Mouse (Mus musculus) forebrain, embryonic 10.5 days (tissue): Measurements from ENCODE around the gene Mettl26. TPM values are rescaled to one million over a fixed set of nuclear protein-coding genes. Genes with fewer than 3 reads are reported as not detected.

Source experiments
- DNase-seq: peaks from one replicate; pipeline ENCODE4 v3.0.0-alpha.2; 2017; ENCODE audit warnings: low spot score; ENCODE audit errors: extremely low spot score
- H3K27ac ChIP-seq: fragments of 300-500 bp; sonication (generic); 2 replicates; pipeline ENCODE4 v1.5.1; 2016; ENCODE audit warnings: mild to moderate bottlenecking
- H3K27me3 ChIP-seq: fragments of 300-500 bp; sonication (generic); 2 replicates; pipeline ENCODE4 v1.6.1; 2016; ENCODE audit warnings: mild to moderate bottlenecking; ENCODE audit not compliant: poor library complexity, severe bottlenecking
- H3K36me3 ChIP-seq: fragments of 300-500 bp; sonication (generic); replicated peaks from 2 replicates; pipeline ENCODE4 v1.6.1; 2016; ENCODE audit warnings: mild to moderate bottlenecking, moderate library complexity
- H3K4me1 ChIP-seq: fragments of 300-500 bp; sonication (generic); 2 replicates; pipeline ENCODE4 v1.6.1; 2016
- H3K4me3 ChIP-seq: fragments of 300-500 bp; sonication (generic); 2 replicates; pipeline ENCODE4 v1.5.1; 2016; ENCODE audit warnings: mild to moderate bottlenecking, moderate library complexity
- H3K9me3 ChIP-seq: fragments of 300-500 bp; sonication (generic); 2 replicates; pipeline ENCODE4 v1.6.1; 2016; ENCODE audit warnings: mild to moderate bottlenecking, moderate library complexity
- WGBS: fragments of 180-500 bp; shearing (Covaris S2); methylation state at CpG from one replicate; pipeline ENCODE4 v1.1.7; 2016; 5-methylcytosine and 5-hydroxymethylcytosine counted together
- polyA plus RNA-seq: library from polyadenylated mRNA; unstranded; fragments of >200 nt; fragmentation: Nextera tagmentation; extraction: Ambion mirVana; gene quantifications from 2 replicates; pipeline ENCODE4 v1.2.1, GENCODE M21; 2016

The Mettl26 gene
- polyA plus RNA-seq, 1 experiment from 2014 or later = 79.1 TPM

DNA sequence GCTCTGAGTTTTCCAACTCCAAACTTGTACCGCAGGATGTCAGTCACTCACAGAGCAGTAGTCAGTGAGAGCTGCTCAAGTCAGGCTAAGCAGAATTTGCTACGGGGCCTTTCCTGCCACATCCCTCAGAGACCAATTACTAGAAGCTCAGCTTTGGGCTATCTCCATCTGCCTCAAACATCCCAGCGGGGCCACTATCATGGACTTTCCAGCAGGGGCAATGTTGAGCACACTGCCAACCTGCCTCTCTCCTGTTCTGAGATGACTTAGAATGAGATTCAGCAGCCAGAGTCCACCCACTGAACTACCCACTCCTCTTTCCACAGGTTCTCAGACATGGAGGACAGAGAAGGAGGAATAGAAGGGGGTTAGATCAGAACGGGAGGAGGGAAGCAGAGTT is 10.8 kb downstream of the Mettl26 start:
- Histone ChIP-seq H3K27ac (no peak overlapping the region), H3K36me3 (peaks cover 66% of the 10 kb centered on the region), H3K4me1 (peaks cover 45% of the 10 kb centered on the region), H3K9me3 (no peaks in the 10 kb centered on the region), H3K4me3 (no peak overlapping the region), H3K27me3 (no peaks in the 10 kb centered on the region)
- WGBS = 60% methylated on average over 4 of the region's 4 CpGs
- DNase-seq = no peak

DNA sequence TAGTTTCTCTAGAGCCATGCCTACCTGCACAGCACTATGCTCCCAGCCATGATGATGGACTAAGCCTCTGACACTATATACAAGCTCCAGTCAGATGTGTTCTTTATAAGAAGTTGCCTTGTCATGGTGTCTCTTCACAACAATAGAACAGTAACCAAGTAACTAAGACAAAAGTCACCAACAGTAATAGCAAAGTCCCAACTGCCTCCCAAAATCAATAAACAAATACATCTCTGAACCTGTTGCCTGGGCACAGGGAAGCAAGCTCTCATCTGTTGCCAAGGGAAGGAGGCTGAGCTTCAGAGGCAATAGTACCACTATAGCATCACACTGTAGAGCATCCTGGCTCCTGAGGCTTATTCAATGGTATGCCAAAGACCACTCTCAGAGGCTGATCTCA is 11.9 kb downstream of the Mettl26 start:
- peaks cover 66% of the 10 kb centered on the region for H3K36me3 ChIP-seq
- no peaks in the 10 kb centered on the region for H3K27me3 ChIP-seq
- DNase-seq = no peak
- peaks cover 33% of the 10 kb centered on the region for H3K4me1 ChIP-seq
- H3K9me3 ChIP-seq = no peaks in the 10 kb centered on the region
- H3K4me3 ChIP-seq = no peak overlapping the region
- no peak overlapping the region for H3K27ac ChIP-seq

DNA sequence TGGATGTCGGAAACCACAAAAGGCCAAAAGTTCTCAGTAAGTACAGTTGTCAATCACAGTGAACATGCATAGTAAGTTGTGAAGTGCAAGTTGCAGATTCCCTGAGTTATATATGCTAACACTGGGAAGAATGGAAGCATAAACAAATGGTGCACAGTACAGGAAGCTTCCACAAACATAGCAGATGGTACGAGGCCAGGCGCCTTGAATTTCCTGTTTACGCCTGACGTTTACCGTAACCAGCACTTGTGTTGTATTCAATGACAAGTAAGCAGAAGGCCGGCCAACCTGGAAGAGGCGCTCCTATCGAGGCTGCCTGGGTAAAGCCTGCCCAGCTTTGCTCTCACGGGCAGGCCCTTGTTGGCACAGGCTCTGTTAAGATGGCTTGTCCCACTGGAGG is 12.6 kb downstream of the Mettl26 start:
- no peaks in the 10 kb centered on the region for H3K27me3 ChIP-seq
- H3K4me1 ChIP-seq = peaks cover 27% of the 10 kb centered on the region
- no peak overlapping the region for H3K27ac ChIP-seq
- H3K4me3 ChIP-seq = no peak overlapping the region
- 92% methylated on average over 10 of the region's 10 CpGs for WGBS
- H3K9me3 ChIP-seq = no peaks in the 10 kb centered on the region
- H3K36me3 ChIP-seq = peaks cover 60% of the 10 kb centered on the region
- DNase-seq = no peak

DNA sequence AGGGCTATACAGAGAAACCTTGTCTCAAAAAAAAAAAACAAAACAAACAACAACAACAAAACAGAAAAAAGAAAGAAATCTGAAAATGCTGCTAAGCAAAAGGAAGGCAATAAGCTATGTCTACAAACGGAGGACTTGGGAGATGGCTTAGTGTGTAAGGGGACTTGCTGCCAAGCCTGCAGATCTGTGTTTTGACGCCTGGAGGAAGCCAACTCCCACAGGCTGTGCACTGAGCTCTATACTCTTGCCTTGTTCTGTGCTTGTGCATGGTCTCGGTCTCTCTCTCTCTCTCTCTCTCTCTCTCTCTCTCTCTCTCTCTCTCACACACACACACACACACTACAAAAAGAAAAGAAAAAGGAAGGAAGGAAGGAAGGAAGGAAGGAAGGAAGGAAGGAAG is 14.0 kb downstream of the Mettl26 start:
- WGBS = 85% methylated on average over 3 of the region's 3 CpGs
- H3K4me3 ChIP-seq = no peak overlapping the region
- no peaks in the 10 kb centered on the region for H3K9me3 ChIP-seq
- H3K4me1 ChIP-seq = peaks cover 13% of the 10 kb centered on the region
- no peaks in the 10 kb centered on the region for H3K27me3 ChIP-seq
- peaks cover 47% of the 10 kb centered on the region for H3K36me3 ChIP-seq
- no peak for DNase-seq
- no peak overlapping the region for H3K27ac ChIP-seq

DNA sequence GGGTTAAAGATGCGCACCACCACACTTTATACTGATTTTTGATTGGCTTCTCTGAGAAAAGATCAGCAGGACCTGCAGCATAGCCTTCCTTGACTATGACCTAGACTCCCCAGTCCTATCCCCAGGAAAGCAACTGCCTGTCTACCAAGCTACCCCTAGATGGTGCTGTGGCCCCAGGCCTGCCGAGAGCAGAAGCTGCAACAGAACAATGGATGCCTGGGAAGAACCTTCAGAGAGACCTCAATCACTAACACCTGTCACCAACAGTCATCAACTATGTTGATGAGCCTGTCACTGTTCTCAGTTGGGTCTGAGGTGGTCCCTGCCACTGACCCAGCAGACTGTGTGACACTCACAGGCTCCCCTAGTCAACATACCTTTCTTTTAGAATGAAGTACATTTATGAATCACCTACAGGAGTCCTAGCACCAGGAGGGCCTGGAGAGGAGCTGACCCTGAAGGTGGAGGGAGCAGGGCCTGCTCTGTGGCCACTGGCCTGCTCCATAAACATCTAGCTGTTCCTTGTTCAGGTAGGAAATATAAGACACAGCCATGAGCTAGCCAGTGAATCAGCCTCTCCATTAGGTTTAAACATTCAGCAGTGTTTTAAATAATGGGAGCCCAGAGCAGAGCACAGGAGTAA is 19.2 kb downstream of the Mettl26 start:
- WGBS = 29% methylated on average over 2 of the region's 2 CpGs
- peak; percentile 67 for DNase-seq
- H3K36me3 ChIP-seq = peaks cover 12% of the 10 kb centered on the region

DNA sequence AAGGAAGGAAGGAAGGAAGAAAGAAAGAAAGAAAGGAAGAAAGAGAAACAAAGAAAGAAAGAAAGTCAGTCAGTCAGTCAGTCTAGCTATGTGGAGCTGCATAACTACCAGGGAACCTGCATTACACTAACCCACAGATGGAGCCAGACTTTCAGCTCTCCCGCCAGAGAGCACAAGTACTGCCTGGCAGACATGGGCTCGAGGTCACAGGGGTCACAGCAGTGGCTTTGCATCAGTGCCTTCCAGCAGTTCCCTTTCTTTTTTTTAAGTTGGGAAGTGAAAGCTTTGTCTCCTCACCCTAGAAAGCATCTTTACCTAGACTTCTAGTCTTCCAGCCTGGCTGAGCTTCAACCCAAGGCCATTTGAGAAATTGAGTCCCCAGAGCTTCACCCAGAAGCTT is 20.5 kb downstream of the Mettl26 start:
- Histone ChIP-seq H3K27ac (peak overlapping the region; percentile 53; the same call in 1 of the 2 replicates), H3K4me3 (no peak overlapping the region)

More for the DNA sequence above, 19.2 kb downstream of the Mettl26 start:
- Histone ChIP-seq H3K27me3 (no peaks in the 10 kb centered on the region), H3K9me3 (no peaks in the 10 kb centered on the region), H3K4me1 (peaks cover 23% of the 10 kb centered on the region), H3K4me3 (no peak overlapping the region; the same call in 1 of the 2 replicates), H3K27ac (peak overlapping the region; percentile 72)

DNA sequence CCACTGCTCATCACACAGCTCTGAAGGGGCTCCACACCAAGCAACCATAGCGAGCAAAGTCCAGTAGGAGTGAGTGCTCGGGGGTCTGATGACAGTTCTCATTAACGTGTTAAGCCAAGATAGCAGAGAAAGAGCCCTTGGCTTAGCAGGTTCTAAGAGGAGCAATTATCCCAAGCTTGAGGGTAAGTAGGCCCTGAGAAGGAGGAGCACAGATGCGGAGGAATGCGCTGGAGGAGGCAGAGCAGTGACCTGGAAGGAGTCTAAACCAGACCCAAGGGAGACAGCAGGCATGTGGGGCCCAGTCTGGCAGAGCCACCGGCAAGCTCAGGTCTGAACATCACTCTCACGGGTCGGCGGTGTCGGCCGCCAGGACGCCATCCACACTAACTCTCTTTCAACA is 21.0 kb downstream of the Mettl26 start:
- Histone ChIP-seq H3K4me1 (peaks cover 23% of the 10 kb centered on the region), H3K27me3 (no peaks in the 10 kb centered on the region), H3K9me3 (no peaks in the 10 kb centered on the region; the same call in 1 of the 2 replicates), H3K36me3 (peaks cover 12% of the 10 kb centered on the region), H3K4me3 (no peak overlapping the region), H3K27ac (peak overlapping the region; percentile 53; the same call in 1 of the 2 replicates)
- DNase-seq = no peak
- WGBS = 70% methylated on average over 12 of the region's 12 CpGs

More for the DNA sequence above, 20.5 kb downstream of the Mettl26 start:
- Histone ChIP-seq H3K36me3 (peaks cover 7% of the 10 kb centered on the region), H3K27me3 (no peaks in the 10 kb centered on the region), H3K4me1 (peaks cover 23% of the 10 kb centered on the region), H3K9me3 (no peaks in the 10 kb centered on the region)
- WGBS = 28% methylated on average over 2 of the region's 2 CpGs
- DNase-seq = no peak

DNA sequence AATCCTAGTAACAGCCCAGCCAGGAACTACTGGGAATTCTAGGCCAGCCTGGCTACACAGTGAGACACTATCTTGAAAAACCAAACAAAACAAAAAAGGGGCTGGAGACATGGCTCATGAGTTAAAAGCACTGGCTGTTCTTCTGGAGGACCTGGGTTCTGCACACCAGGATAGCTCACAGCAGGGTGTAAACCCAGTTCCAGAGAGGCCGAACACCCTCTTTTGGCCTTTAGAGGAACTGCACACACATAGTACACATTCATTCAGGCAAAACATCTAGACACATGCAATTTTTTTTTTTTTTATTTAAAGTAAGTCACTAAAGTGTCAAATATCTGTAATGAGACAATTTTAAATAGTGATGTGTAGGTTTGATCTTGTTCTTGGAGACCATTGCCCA is 25.3 kb downstream of the Mettl26 start:
- Histone ChIP-seq H3K4me3 (no peak overlapping the region), H3K27me3 (no peaks in the 10 kb centered on the region), H3K36me3 (peaks cover 22% of the 10 kb centered on the region), H3K4me1 (peaks cover 17% of the 10 kb centered on the region), H3K9me3 (no peaks in the 10 kb centered on the region; the same call in 1 of the 2 replicates), H3K27ac (no peak overlapping the region)
- 92% methylated on average over 1 of the region's 1 CpGs for WGBS
- no peak for DNase-seq

DNA sequence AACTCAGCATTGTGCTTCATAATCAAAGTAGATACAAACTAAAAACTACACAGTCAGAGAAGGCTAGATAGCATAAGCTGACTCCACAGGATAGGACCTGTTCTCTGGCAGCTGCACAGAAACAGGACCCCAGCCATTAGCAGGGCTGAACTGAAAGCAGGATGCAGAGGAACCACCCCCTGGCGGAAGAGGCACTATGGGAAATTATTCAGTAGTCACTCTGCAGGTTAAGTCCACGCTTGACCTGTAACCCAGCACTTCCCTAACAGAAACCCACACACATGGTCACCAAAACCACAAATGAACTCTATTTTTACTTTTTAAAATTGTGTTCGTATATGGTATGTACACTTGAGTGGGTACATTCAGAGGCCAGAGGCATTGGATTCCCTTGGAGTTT is 28.2 kb downstream of the Mettl26 start:
- WGBS = 85% methylated on average over 3 of the region's 3 CpGs
- Histone ChIP-seq H3K36me3 (peaks cover 31% of the 10 kb centered on the region), H3K27ac (no peak overlapping the region), H3K27me3 (no peaks in the 10 kb centered on the region), H3K4me1 (no peaks in the 10 kb centered on the region), H3K9me3 (no peaks in the 10 kb centered on the region; the same call in 1 of the 2 replicates), H3K4me3 (no peak overlapping the region)
- DNase-seq = no peak

DNA sequence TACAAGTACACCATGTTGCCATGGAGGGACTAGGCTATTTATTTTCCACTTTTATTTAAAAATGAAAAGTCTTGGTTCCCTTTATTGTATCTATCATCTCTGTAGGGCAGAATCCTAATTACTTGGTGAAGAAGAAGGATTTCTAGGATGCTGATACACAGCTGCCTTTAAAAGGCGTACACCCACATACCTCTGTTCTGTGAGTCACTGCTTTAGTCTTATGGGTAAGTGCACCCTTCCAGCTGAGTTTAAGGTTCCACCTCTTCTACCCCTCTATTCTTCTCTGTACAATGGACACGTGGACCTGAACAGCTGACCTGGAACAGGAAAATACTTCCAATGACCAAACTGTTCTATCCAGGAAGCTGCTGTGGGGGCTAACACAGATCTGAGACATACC is 32.8 kb downstream of the Mettl26 start:
- H3K9me3 ChIP-seq = no peaks in the 10 kb centered on the region
- no peak overlapping the region for H3K27ac ChIP-seq
- no peaks in the 10 kb centered on the region for H3K27me3 ChIP-seq
- no peak for DNase-seq
- peaks cover 19% of the 10 kb centered on the region for H3K36me3 ChIP-seq
- H3K4me3 ChIP-seq = no peak overlapping the region
- no peaks in the 10 kb centered on the region for H3K4me1 ChIP-seq
- 86% methylated on average over 2 of the region's 2 CpGs for WGBS

DNA sequence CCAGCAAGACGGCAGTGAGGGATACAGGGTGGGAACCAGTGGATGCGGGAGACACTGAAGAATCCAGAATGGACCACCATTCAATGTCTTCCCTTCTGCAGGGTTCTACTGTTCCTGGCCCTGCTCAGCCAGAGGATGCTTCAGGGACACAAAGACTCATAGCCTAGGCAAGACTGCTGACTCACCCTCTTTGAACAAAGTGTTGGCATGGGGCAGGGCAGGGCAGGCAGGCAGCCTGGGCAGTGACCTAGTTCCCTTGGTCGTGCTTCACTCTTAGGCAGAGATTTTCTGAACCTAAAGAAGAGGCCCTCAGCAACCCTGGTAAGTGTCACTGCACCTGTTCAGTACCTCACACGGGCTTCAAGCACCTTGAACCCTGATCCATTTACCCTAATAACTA is 36.9 kb downstream of the Mettl26 start:
- Histone ChIP-seq H3K4me1 (no peaks in the 10 kb centered on the region), H3K36me3 (peaks cover 24% of the 10 kb centered on the region), H3K27me3 (no peaks in the 10 kb centered on the region), H3K27ac (no peak overlapping the region), H3K4me3 (no peak overlapping the region), H3K9me3 (no peaks in the 10 kb centered on the region)
- 87% methylated on average over 4 of the region's 4 CpGs for WGBS
- no peak for DNase-seq

DNA sequence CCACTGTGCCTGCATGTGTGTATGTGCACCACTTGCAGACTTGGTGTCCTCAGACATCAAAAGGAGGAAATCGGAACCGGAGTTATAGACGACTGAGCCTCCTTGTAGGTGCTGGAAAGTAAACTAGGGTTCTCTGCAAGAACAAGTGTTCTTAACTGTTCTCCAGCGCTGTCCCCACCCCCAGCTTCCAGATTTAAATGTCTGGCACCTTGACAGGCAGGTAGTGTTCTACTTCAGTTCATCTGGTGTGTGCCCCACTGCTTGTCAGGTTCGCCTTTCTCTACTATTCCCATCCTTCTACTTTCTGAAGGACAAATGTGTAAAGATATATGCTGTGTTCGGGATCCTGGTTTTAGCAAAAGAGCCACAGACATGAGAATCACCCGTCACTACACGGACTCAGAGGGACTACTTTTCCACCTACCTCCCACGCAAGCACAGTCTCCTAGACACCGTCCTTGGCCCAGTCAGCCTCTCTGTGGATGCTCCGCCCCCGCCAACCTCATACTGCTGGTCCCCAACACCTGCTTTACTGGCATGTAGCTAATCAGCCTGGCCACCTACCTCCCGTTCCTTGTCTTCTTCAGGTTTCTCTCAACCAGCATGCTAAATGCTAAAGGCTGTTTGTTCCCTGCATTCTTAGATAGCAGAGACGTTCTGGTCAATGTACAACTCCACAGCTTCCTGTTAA is 38.5 kb downstream of the Mettl26 start:
- DNase-seq = no peak
- no peaks in the 10 kb centered on the region for H3K27me3 ChIP-seq
- 90% methylated on average over 14 of the region's 14 CpGs for WGBS
- no peak overlapping the region for H3K27ac ChIP-seq
- H3K36me3 ChIP-seq = peaks cover 32% of the 10 kb centered on the region
- H3K9me3 ChIP-seq = no peaks in the 10 kb centered on the region
- H3K4me3 ChIP-seq = no peak overlapping the region
- H3K4me1 ChIP-seq = peaks cover 7% of the 10 kb centered on the region

DNA sequence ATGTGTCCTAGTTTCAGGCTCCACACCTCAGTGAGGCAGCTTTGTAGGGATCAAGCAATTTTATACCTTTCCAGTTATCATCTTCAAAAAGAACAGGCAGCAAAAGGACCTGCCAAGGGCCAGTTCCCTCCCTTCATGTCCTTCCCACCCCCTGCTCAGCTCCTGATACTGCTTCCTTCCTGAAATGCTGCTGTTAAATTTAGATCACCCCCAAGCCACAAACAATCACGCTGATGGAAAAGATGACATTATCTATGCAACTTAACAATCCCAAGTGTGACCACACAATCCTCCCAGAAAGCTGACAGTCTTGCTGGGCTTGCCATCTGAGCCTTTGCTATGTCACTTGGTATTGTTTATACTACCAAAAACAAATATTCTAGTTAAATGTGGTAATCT is 39.0 kb downstream of the Mettl26 start:
- Histone ChIP-seq H3K9me3 (no peaks in the 10 kb centered on the region), H3K4me3 (no peak overlapping the region), H3K27me3 (no peaks in the 10 kb centered on the region), H3K27ac (no peak overlapping the region), H3K36me3 (peaks cover 32% of the 10 kb centered on the region), H3K4me1 (peaks cover 13% of the 10 kb centered on the region)
- DNase-seq = no peak
- 97% methylated on average over 1 of the region's 1 CpGs for WGBS
